Mouse (Mus musculus): ENCODE data around the gene Ttn. TPM values are rescaled to one million over a fixed set of nuclear protein-coding genes. Genes with fewer than 3 reads are reported as not detected.

The Ttn gene
- polyA plus RNA-seq, 3 experiments from 2014 or later: 7.6 to 14.9 (median 9.0) TPM

GRCm38 (mm10) chr2:76820472-76820871, 161.9 kb downstream of the Ttn start:
- ATAC-seq: peak; percentile 94

- ATAC-seq: no peak
Observed at GRCm38 (mm10) chr2:76817796-76818195, 164.6 kb downstream of the Ttn start.

GRCm38 (mm10) chr2:76814048-76814817, 168.1 kb downstream of the Ttn start:
- ATAC-seq: peak; percentile 77

GRCm38 (mm10) chr2:76811160-76811559, 171.2 kb downstream of the Ttn start:
- no peak for ATAC-seq

GRCm38 (mm10) chr2:76808334-76808733, 174.0 kb downstream of the Ttn start:
- ATAC-seq: no peak

GRCm38 (mm10) chr2:76807284-76807683, 175.1 kb downstream of the Ttn start:
- no peak for ATAC-seq

- ATAC-seq: no peak
Observed at GRCm38 (mm10) chr2:76806861-76807260, 175.5 kb downstream of the Ttn start.

GRCm38 (mm10) chr2:76806376-76806775, 176.0 kb downstream of the Ttn start:
- no peak for ATAC-seq

GRCm38 (mm10) chr2:76805191-76805892, 177.0 kb downstream of the Ttn start:
- ATAC-seq: no peak

GRCm38 (mm10) chr2:76784171-76784570, 198.2 kb downstream of the Ttn start:
- ATAC-seq: no peak

- no peak for ATAC-seq
Observed at GRCm38 (mm10) chr2:76780792-76781191, 201.6 kb downstream of the Ttn start.

GRCm38 (mm10) chr2:76769831-76770230, 212.5 kb downstream of the Ttn start:
- ATAC-seq: no peak

GRCm38 (mm10) chr2:76767231-76767630, 215.1 kb downstream of the Ttn start:
- no peak for ATAC-seq

- no peak for ATAC-seq
Observed at GRCm38 (mm10) chr2:76764526-76764925, 217.8 kb downstream of the Ttn start.

GRCm38 (mm10) chr2:76762154-76762553, 220.2 kb downstream of the Ttn start:
- ATAC-seq: no peak

- ATAC-seq: no peak
Observed at GRCm38 (mm10) chr2:76756461-76756860, 225.9 kb downstream of the Ttn start.

GRCm38 (mm10) chr2:76751993-76752392, 230.4 kb downstream of the Ttn start:
- no peak for ATAC-seq

- ATAC-seq: no peak
Observed at GRCm38 (mm10) chr2:76749341-76750110, 232.8 kb downstream of the Ttn start.

- ATAC-seq: no peak
Observed at GRCm38 (mm10) chr2:76748696-76749095, 233.7 kb downstream of the Ttn start.

- no peak for ATAC-seq
Observed at GRCm38 (mm10) chr2:76719650-76720049, 262.7 kb downstream of the Ttn start.

GRCm38 (mm10) chr2:76714984-76715383, 267.4 kb downstream of the Ttn start:
- ATAC-seq: no peak

- ATAC-seq: no peak
Observed at GRCm38 (mm10) chr2:76708512-76708911, 273.8 kb downstream of the Ttn start.

GRCm38 (mm10) chr2:76705655-76706054, 276.7 kb downstream of the Ttn start:
- ATAC-seq: no peak

Measured in inflammation-experienced regulatory T-cells, adult 6 months (primary cell).